Mouse (Mus musculus) CH12F3 (cell line): ENCODE results near the gene Slc48a1.

ENCODE experiments used
- in situ Hi-C: fragments of 300-500 bp; cut with MboI; formaldehyde crosslinking; loops from 2 replicates; pipeline ENCODE4 v1.14.3; 2020; ENCODE audit warnings: low sequenced_read_pairs

The Slc48a1 gene

DNA sequence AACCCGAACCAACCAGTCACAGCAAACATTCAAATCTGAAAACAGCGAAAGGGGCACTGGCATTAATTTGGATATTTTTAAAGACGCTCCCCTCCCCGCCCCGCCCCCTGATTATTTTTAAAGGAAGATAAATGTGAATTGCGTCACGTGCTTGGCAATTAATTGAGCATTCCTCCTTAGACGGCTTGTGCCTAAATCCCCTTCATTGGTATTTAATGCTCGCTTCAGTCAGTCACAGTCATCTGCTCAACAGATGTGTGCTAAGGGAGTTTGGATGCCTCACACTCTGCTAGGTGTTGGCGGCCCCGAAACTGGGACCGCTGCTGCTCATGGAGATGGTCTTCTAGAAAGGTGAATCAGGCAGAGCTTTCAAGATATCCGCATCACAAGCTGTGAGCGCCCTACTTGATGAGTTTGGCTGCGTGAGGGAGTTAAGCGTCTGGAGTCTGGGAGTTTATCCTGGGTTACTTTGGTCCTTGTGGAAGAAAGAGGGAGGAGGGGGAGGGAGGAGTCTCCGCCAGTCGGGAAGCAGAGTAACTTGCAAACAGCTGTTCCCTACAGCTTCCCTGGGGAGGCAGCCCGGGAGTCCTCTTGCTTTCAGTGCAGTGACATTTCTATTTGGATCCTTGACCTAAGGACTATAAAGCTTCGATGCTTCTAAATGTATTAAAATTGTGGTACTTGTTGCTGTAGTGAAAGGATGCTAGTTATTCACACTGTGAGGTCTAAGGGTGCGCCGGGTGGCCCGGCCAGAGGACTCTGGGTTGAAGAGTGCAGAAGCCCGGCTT lies 3.8 kb downstream of the Slc48a1 start:
- in situ Hi-C loops, result loop anchor here (5.0 kb wide), 1 partner anchor 65 kb away; no protein-coding TSS in a partner anchor

DNA sequence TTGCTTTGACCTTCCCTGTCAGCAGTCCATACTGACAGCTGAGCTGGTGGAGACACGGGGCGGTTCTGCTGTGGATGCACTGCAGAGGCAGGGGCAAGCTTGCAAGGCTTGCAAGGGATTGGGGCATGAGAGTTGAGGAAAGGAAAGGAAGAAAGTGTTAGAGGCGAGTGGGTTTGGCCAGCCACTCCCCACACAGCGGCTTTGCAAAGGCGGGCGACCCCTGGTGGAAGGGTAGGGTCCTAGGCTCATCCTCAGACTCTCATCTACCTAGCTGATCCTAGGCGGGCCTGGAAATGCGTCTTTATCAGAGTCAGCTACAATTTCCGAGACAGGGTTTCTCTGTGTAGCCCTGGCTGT lies 4.4 kb downstream of the Slc48a1 start:
- in situ Hi-C loops, result loop anchor here (5.0 kb wide), 1 partner anchor 65 kb away; no protein-coding TSS in a partner anchor

DNA sequence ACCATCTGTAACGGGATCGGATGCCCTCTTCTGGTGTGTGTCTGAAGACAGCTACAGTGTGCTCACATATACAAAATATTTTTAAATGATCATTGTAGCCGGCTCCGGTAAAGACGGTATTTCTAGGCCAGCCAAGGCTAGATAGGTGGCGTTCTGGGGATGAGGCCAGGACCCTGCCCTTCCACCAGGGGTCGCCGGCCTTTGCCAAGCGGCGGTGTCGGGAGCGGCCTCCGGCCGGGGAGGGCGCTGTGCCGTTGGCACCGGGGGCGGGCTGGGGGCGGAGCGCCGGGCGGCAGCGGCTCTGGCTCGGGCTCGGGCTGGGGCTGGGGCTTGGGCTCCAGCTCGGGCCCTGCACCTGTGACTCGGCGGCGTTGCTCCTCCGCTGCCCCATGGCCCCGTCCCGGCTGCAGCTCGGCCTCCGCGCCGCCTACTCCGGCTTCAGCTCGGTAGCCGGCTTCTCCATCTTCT lies 5.8 kb downstream of the Slc48a1 start:
- in situ Hi-C loops, result loop anchor here (5.0 kb wide), 1 partner anchor 67 kb away; no protein-coding TSS in a partner anchor

DNA sequence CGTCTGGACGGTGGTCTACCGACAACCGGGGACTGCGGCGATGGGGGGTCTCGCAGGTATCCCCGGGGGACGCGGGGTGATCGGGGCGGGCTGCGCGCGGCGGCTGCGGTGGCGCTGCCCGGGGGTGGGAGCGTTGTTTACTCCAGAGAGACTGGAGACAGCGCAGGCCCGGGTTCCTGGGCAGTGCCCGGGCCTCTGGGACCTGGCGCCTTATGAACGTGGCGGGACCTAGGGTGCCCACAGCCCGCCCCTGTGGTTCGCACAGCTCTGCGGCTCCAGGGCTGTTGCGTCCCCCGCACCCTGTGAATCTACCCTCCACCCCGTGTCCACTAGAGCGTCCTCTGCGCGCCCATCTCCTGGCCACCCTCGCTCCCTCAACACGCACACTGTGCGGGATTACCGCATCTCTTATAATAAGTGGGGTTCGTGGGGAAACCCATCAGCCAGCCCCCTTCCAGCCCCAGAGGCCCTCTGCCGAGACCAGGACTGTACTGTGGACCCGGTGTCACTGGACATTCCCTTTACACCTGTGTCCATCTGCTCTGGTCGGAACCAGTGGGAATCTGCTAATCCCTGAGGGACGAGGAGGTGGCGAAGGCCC lies 6.3 kb downstream of the Slc48a1 start:
- in situ Hi-C loops, result loop anchor here (5.0 kb wide), 1 partner anchor 67 kb away; no protein-coding TSS in a partner anchor

DNA sequence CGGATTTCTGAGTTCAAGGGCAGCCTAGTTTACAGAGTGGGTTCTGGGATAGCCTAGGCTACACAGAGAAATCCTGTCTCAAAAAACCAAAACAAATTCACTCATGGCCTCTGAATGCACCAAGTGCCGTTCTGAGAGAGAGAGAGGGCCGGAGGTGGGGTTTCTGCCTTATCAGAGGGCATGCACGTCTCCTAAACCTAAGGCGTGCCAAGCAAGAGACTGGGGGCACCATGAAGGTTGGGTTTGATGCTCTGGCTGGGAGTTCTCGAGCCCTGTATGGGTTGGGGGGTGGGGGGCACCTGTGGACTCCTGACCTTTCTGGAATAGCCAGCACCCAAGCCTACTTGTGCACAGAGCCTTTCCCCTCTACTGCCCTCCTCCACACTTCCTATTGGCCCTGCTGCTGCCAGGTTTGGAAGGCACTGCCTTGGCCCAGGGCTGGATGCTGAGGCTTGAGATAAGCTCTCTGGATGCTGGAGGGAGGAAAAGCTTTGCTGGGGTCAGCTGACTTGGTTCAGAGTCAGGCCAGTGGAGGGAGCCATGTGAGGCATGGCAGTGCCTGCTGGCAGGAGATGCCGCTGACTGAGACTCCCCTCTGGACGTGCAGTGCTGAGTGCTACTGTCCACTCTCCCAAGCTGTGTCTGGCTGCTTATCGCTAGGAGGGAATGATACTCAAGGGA lies 7.6 kb downstream of the Slc48a1 start:
- in situ Hi-C loops, result no loop called here

DNA sequence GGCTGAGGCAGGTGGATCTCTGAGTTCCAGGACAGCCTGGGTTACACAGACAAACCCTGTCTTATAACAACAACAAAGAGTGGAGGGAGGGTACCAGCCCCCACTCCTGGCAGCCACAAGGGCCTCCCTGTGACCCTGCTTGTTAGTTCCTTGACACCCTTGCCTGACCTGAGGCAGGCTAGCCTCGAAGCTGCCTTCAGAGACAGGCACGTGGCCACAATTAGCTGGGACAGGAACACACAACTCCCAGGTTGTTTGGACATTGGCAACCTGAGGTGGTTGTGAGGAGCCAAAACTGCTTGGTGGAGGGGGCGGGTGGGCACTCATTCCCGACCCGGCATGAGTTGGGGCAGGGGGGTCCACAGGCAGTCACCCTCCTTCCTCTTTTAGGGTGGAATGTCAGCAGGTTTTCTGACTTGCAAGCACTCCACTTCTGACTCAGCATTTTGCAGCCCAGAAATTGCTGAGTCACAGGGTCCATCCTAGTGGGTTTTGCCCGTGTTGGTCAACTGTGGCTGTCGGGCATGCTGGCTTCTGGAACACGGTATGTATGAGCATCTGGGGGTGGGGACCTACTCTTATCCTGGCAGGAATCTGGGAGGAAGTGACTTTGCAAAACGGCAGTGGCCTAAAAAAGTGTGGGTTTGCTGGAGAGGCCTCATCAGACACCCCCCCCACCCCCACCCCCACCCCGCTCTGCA lies 8.2 kb downstream of the Slc48a1 start:
- in situ Hi-C loops, result no loop called here

DNA sequence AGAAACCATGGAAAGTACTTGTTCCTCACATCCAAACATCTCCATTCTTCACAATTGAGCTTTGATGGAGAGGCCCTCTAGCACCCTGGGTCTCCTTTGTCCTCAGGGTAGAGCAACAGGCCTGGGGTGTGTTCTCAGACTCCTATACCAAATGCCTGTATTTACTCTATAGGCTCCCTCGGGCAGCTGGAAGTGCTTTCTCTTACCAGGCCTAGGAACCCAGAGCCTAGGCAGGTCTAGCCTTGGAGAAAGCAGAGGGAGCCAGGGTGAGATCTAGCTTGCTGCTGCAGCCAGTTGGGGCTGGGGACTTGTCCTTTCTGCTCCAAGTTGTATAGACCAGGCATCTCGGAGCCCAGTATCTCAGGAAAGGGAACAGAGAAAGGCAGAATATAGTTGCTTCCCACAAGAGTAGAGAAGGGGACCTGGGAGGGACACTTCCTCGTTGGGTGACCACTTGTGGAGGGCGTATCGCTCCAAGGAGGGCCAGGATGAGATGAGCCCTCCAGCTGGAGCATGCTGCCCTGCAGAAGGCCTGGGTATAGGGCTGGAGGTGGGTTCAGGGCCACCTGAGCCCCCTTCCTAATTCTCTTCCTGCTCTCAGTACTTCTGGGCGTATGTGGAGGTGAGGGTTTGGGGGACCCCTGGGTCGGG lies 9.0 kb downstream of the Slc48a1 start:
- in situ Hi-C loops, result no loop called here

DNA sequence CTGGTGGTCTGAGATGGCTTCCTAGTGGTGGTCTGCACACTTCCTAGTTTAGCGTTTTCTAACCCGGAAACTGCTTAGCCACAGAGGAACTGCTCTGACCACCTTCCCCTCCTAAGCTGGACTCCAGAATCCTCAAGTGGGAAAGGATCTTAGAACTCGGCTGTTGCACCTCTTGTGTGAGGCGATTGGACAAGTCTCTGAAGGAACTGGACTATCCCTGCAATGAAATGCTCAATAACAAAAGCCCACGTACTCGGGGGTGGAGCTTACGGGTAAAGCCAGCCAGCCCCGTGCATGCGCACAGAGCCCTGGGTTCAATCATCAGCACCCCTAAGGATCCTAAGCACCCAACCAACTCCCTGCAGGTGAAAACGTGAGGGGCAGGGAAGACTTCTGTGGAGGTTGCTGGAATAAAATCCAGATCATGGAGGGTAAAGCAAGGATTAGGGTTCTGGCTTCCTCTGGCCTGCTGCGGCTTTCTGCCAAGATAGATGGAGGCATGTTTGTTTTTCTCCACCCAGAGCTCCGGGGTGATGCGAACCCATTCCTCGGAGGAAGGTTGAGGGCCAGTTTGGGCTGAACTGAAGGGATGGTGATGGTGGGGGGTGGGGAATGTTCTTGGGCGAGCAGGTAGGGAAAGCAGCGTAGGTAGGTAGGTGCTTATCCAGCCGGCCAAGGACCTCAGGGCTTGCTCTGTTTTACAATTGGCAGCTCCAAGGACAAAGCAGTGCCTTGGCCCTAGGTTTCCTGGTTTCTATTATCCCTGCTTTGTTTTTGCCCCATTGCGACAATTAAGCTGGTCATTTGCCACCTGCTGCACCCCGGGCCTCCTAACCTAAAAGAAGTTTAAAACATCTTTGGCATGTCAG lies 9.7 kb downstream of the Slc48a1 start:
- in situ Hi-C loops, result no loop called here

DNA sequence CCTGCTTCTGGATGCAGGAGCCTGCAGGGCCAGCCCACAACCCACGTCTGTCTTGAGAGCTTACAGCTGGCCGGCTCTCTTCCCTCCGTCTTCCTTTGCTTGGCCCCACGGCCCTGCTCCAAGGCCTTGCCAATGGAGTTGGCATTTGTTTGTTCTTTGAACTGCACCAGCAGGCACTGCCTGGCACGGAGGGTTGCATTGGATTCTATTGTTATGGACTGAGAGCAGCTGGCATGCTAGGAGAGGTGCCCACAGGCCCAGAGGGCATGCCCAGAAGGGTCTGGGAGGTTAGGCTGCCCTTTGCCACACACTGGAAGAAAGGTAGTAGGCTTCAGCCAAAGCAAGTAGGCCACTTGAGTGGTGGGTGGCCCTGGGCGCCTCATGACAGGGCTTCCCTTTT lies 10.5 kb downstream of the Slc48a1 start:
- in situ Hi-C loops, result no loop called here

DNA sequence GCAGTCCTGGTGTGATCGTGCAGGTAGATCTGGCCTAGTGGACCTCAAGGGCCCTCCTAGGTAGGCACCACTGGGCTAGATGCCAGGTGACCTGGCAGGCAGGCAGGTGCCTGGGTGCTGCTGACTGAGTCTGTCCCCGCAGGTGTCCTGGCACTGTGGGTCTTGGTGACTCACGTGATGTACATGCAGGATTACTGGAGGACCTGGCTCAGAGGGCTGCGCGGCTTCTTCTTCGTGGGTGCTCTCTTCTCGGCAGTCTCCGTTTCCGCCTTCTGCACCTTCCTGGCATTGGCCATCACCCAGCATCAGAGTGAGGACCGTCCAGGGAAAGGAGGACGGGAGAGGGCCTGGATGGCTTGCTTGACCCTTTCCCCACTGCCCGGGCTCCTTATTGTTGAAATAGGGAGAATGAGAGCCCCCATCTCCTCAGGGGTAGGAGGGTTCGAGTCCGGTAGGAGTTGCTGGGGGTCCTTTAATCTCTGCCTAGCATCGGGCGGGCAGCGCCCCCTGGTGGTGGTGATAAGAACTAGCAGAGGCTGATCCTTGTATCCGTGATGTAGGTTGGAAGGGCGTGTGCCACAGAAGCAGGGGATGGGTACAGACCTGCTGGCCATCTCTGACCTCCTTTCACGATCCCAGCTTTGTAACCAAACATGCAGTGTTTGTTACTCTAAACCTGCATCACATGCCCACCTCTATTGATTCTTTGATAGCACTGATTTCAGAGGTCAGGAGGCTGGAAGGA lies 11.6 kb downstream of the Slc48a1 start:
- in situ Hi-C loops, result no loop called here

DNA sequence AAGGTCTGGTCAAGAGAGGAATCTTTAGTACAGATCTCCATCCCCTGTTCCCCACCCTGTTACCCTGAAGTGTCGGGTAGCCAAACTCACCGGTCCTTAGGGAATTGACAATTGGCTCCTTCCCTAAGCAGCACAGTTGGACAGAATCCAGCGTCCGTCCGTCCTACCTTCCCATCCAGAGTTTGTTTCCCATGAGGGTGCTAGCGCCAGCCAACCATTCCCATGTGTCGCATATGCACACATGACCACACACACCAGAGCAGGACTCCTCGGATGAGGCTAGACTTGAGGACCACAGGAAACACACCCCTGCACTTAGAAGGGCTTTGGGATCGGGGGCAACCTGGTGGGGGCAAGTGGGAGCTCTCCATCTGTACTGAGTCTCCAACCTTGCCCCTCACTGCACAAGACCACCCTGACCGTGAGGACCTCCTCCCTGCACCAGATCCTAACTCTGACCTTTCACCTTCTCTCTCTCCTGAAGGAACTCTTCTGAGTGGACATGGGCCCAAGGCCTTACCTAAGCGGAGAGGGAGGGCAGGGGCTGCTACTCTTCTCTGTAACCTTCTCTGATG lies 12.9 kb downstream of the Slc48a1 start:
- in situ Hi-C loops, result no loop called here

DNA sequence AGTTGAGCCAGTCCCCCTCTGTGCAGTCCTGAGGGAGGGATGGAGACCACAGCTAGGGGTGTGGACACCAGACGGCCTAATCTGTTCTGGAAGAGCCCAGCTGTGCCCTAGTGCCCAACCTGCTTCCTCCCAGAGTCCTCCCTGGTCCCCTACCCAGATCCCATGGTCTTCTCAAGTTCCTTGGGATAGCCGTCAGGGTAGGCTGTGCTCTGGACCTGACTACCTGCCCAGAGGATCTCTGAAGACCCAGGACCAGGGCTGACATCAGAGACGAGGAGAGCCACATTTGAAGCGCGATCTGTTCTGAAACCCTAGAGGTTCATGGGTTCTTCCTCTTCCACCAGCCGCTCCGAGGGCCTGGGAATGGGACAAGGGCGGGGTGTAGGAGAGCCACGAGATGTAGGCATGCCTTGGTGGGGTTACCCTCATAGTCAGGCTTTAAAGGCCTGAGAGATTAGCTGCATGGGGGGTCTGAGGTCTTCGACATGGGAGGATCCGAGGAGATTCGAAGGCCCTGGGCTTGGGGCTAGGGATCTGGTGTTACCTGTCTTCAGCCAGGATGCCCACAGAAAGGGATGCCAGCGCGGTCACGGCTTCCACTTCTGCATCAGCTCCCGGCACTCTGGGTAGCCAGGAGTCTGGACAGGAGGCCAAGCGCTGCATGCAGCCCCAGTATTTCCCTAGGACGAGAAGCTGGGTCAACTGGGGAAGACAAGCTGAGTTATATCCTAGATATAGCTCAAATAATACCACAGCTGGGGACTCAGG lies 15.2 kb downstream of the Slc48a1 start:
- in situ Hi-C loops, result no loop called here

DNA sequence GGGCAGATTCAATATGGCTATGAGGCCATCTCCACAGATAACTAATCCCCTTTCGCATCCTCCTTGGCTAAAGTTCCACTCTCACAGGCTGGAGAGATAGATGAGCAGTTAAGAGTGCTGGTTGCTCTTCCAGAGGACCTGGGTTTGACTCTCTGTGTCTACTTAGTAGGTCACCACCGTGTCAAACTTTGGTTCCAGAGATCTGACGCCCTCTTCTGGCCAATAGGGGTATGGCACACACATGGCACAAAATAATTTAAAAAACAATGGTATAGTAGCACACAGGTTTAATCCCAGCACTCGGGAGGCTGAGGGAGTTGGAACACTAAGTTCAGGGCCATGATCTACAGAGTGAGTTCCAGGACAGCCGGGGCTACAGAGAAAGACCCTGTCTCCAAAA lies 15.9 kb downstream of the Slc48a1 start:
- in situ Hi-C loops, result no loop called here

DNA sequence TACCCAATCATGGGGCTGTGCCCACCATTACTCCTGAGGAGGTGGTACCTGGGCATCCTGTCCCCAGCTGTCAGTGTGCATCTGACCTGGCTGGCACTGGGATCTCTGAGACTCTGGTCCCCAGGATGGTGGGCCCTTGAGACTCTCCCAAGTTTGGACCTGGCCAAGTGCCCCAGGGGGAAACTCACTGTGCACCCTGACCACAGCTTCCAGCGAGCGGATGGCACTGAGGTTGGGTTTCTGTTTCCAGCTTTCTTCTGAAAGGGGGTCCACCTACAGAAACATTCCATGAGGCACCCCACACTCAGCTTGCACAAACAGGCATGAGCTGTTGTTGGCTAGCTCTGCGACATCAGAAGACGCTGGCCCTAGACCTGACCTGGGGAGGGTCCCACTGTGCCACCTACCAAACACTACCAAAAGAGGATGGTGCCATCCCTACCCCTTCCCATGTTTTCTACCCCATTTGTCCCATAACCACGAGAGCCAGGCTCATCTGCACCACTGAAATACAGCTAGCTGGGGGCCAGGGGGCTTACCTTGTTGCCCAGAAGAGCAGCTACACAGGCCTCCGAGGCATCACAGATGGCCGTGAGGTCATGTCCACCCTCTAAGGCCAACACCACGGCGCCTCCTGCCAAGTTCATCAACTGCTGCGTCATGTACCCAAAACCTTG lies 17.4 kb downstream of the Slc48a1 start:
- in situ Hi-C loops, result no loop called here

DNA sequence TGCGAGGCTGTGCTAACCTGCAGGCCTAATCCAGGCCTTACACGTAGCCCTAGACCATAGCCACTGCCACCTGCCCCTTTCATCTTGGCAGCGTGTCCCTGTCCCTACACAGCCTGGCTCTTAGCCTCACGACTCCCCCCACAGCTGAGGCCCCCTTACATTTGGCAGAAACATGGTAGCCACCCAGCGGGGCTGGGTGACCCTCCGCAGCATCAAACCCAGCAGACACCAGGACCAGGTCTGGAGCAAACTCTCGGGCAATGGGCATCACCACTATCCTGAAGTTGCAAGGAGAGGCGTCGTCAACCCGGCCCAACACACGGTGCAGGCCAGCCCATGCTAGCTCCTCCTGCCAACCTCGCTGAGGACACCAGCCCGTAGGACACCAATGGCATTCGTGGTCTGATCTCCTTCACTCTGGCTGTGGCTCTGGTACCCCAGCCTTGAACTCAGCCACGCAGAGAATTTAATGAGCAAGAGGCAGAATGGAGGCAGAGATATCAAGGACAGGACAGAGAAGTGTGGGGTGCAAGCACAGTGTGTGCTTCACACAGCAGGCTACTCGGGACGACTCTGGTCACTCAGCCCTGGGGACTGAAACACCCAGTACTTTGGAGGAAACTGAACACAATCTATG lies 18.5 kb downstream of the Slc48a1 start:
- in situ Hi-C loops, result no loop called here

DNA sequence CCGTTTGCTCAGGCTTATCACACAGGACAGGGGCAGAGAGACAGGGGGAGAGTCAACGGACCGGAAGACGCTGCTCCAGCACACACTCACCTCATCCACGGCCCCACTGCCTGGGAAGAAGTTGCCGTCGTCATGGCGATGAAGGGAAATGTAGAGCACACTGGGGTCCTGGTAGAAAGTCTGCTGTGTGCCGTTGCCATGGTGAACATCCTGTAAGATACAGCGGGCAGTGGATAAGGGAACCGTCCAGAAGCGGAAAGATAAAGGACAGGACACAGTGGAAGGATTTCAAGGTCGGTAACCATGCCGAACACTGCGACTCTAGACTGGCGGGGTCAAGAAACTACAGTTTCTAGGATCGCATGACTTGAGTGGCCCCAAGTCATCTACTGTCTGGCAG lies 19.8 kb downstream of the Slc48a1 start:
- in situ Hi-C loops, result no loop called here

DNA sequence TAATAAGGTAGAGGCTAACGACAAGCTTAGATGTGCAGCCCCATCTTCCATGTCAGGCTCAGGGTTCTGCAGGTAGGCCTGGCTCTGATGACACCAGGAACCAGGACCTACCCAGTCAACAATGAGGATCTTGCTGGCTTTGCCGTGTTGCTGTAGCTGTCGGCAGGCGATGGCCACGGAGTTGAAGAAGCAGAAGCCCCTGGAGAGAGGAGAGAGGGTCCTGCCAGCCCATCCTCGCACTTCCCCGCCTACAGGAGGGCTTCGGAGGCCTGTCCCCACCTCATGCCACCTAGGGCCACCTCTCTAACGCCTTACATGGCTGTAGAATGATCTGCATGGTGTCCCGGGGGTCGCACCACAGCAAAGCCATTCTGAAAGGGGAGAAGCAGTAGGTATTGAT lies 21.1 kb downstream of the Slc48a1 start:
- in situ Hi-C loops, result no loop called here
